Mouse (Mus musculus) limb, embryonic 10.5 days (tissue): ENCODE results near the gene Cald1. TPM values are rescaled to one million over a fixed set of nuclear protein-coding genes. Genes with fewer than 3 reads are reported as not detected.

Source experiments
- DNase-seq: peaks from one replicate; pipeline ENCODE4 v3.0.0-alpha.2; 2017; ENCODE audit warnings: low spot score
- H3K27ac ChIP-seq: fragments of 300-500 bp; sonication (generic); 2 replicates; pipeline ENCODE4 v1.5.1; 2016; ENCODE audit warnings: mild to moderate bottlenecking
- H3K27me3 ChIP-seq: fragments of 300-500 bp; sonication (generic); 2 replicates; pipeline ENCODE4 v1.6.1; 2016; ENCODE audit warnings: low read depth, mild to moderate bottlenecking; ENCODE audit not compliant: poor library complexity, severe bottlenecking
- H3K36me3 ChIP-seq: fragments of 300-500 bp; sonication (generic); 2 replicates; pipeline ENCODE4 v1.6.1; 2016; ENCODE audit warnings: mild to moderate bottlenecking, moderate library complexity
- H3K4me1 ChIP-seq: fragments of 300-500 bp; sonication (generic); 2 replicates; pipeline ENCODE4 v1.6.1; 2016
- H3K4me3 ChIP-seq: fragments of 300-500 bp; sonication (generic); 2 replicates; pipeline ENCODE4 v1.5.1; 2016; ENCODE audit warnings: mild to moderate bottlenecking, moderate library complexity
- H3K9me3 ChIP-seq: fragments of 300-500 bp; sonication (generic); replicated peaks from 2 replicates; pipeline ENCODE4 v1.6.1; 2016; ENCODE audit warnings: mild to moderate bottlenecking
- WGBS: fragments of 180-500 bp; shearing (Covaris S2); methylation state at CpG from one replicate; pipeline ENCODE4 v1.1.7; 2016; 5-methylcytosine and 5-hydroxymethylcytosine counted together
- polyA plus RNA-seq: library from polyadenylated mRNA; unstranded; fragments of >200 nt; fragmentation: Nextera tagmentation; extraction: Ambion mirVana; gene quantifications from 2 replicates; pipeline ENCODE4 v1.2.1, GENCODE M21; 2016

Cald1 gene
- polyA plus RNA-seq, 1 experiment from 2014 or later, result 131 TPM

GRCm38 (mm10) chr6:34734940-34735695, 136.8 kb downstream of the Cald1 start:
- Histone ChIP-seq H3K36me3 (no peaks in the 10 kb centered on the region), H3K4me3 (no peak overlapping the region), H3K4me1 (peaks cover 20% of the 10 kb centered on the region), H3K9me3 (no peaks in the 10 kb centered on the region), H3K27me3 (no peaks in the 10 kb centered on the region), H3K27ac (no peak overlapping the region)
- 89% methylated on average over 13 of the region's 13 CpGs for WGBS
- no peak for DNase-seq

- peaks cover 2% of the 10 kb centered on the region for H3K4me1 ChIP-seq
These were observed 138.6 kb downstream of the Cald1 start for GRCm38 (mm10) chr6:34736934-34737333.

GRCm38 (mm10) chr6:34743946-34744345, 145.6 kb downstream of the Cald1 start:
- H3K27ac ChIP-seq, result no peak overlapping the region
- no peak for DNase-seq

More at GRCm38 (mm10) chr6:34736934-34737333, 138.6 kb downstream of the Cald1 start:
- WGBS, result 82% methylated on average over 2 of the region's 2 CpGs
- no peaks in the 10 kb centered on the region for H3K9me3 ChIP-seq
- H3K4me3 ChIP-seq, result no peak overlapping the region
- no peaks in the 10 kb centered on the region for H3K27me3 ChIP-seq
- DNase-seq, result no peak
- peaks cover 6% of the 10 kb centered on the region for H3K36me3 ChIP-seq
- no peak overlapping the region for H3K27ac ChIP-seq

DNA sequence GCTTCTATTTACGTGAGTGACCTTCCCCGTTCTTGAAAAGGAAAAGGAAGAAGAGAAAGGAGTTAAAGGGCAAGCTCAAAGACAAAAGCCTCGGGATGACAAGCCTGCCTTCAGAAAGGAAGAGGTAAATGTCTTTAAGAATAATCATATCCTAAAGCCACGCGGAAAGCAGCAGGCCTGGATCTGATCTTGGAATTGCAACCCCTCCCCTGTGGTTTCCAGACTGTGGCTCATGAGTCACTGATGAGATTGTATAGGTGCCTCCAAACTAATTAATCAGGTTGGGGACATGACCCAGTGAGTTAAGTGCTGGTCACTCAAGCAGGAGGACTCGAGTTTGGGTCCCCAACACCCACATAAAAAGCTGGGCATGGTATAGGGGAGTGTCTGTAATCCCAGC, 149.5 kb downstream of the Cald1 start:
- Histone ChIP-seq H3K4me3 (no peak overlapping the region), H3K36me3 (peaks cover 54% of the 10 kb centered on the region), H3K9me3 (no peaks in the 10 kb centered on the region), H3K27ac (no peak overlapping the region), H3K4me1 (no peaks in the 10 kb centered on the region), H3K27me3 (no peaks in the 10 kb centered on the region)
- no peak for DNase-seq
- 86% methylated on average over 6 of the region's 6 CpGs for WGBS

More at GRCm38 (mm10) chr6:34743946-34744345, 145.6 kb downstream of the Cald1 start:
- Histone ChIP-seq H3K4me1 (no peaks in the 10 kb centered on the region), H3K9me3 (no peaks in the 10 kb centered on the region), H3K27me3 (no peaks in the 10 kb centered on the region), H3K36me3 (peaks cover 60% of the 10 kb centered on the region), H3K4me3 (no peak overlapping the region)
- WGBS, result 95% methylated on average over 4 of the region's 4 CpGs

GRCm38 (mm10) chr6:34748566-34748965, 150.3 kb downstream of the Cald1 start:
- WGBS, result 82% methylated on average over 11 of the region's 11 CpGs
- no peak overlapping the region for H3K27ac ChIP-seq
- H3K4me3 ChIP-seq, result no peak overlapping the region
- H3K36me3 ChIP-seq, result peaks cover 47% of the 10 kb centered on the region
- no peaks in the 10 kb centered on the region for H3K9me3 ChIP-seq
- no peak for DNase-seq
- H3K4me1 ChIP-seq, result no peaks in the 10 kb centered on the region
- no peaks in the 10 kb centered on the region for H3K27me3 ChIP-seq

GRCm38 (mm10) chr6:34749526-34749925, 151.2 kb downstream of the Cald1 start:
- Histone ChIP-seq H3K27me3 (no peaks in the 10 kb centered on the region), H3K9me3 (no peaks in the 10 kb centered on the region), H3K4me1 (no peaks in the 10 kb centered on the region), H3K36me3 (peaks cover 45% of the 10 kb centered on the region), H3K4me3 (no peak overlapping the region), H3K27ac (no peak overlapping the region)
- 89% methylated on average over 6 of the region's 6 CpGs for WGBS
- DNase-seq, result no peak

GRCm38 (mm10) chr6:34750487-34751120, 152.3 kb downstream of the Cald1 start:
- no peaks in the 10 kb centered on the region for H3K4me1 ChIP-seq
- H3K36me3 ChIP-seq, result peaks cover 43% of the 10 kb centered on the region
- 89% methylated on average over 7 of the region's 7 CpGs for WGBS
- H3K9me3 ChIP-seq, result no peaks in the 10 kb centered on the region
- DNase-seq, result no peak
- no peaks in the 10 kb centered on the region for H3K27me3 ChIP-seq
- H3K27ac ChIP-seq, result no peak overlapping the region
- H3K4me3 ChIP-seq, result no peak overlapping the region

DNA sequence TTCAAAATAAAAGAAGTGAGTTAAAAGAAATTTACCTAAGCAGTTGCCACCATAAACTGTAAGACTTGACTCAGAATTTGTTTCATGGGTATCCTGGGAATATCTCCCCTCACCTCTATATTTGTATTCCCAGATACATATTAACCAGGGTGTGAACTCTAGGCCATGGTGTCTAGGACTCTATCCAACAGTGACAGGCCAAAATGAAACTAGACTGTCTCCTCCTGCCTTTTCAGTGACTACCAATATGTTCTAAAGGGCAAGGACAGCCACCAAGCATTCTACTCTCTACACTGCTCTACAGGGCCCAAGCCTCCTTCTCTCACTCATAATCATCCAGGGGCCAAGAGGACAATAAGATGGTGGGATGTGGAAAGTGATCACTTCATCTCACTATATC, 153.3 kb downstream of the Cald1 start:
- no peaks in the 10 kb centered on the region for H3K4me1 ChIP-seq
- H3K9me3 ChIP-seq, result no peaks in the 10 kb centered on the region
- no peaks in the 10 kb centered on the region for H3K27me3 ChIP-seq
- DNase-seq, result no peak
- H3K36me3 ChIP-seq, result peaks cover 43% of the 10 kb centered on the region
- no peak overlapping the region for H3K4me3 ChIP-seq
- H3K27ac ChIP-seq, result no peak overlapping the region

- 46% methylated on average over 5 of the region's 5 CpGs for WGBS
- Histone ChIP-seq H3K36me3 (peaks cover 52% of the 10 kb centered on the region), H3K9me3 (no peaks in the 10 kb centered on the region), H3K4me1 (no peaks in the 10 kb centered on the region), H3K27me3 (no peaks in the 10 kb centered on the region), H3K27ac (no peak overlapping the region), H3K4me3 (no peak overlapping the region)
- peak; percentile 57 for DNase-seq
These were observed 156.1 kb downstream of the Cald1 start for GRCm38 (mm10) chr6:34754448-34754847.

DNA sequence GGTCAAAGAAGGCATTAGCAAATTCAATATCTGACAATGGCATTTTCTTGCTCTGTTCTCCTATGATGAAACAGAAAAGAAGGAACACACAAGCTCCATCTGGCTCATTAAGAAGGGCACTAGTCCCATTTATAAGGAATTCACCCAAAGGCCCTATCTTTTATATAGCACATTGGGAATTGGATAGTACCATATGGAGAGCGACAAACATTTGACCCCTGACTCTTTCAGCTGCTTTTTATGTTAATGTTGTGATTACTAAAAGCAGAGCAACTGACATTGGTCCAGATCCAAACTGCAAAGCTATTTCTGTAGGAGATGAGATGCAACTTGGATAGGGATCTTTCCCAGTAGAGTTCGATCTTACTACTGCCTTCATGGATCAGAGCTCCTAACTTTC, 160.0 kb downstream of the Cald1 start:
- H3K27me3 ChIP-seq, result no peaks in the 10 kb centered on the region
- WGBS, result 96% methylated on average over 2 of the region's 2 CpGs
- no peak overlapping the region for H3K27ac ChIP-seq
- H3K9me3 ChIP-seq, result no peaks in the 10 kb centered on the region
- no peak overlapping the region for H3K4me3 ChIP-seq
- H3K36me3 ChIP-seq, result peaks cover 80% of the 10 kb centered on the region
- no peaks in the 10 kb centered on the region for H3K4me1 ChIP-seq
- no peak for DNase-seq

DNA sequence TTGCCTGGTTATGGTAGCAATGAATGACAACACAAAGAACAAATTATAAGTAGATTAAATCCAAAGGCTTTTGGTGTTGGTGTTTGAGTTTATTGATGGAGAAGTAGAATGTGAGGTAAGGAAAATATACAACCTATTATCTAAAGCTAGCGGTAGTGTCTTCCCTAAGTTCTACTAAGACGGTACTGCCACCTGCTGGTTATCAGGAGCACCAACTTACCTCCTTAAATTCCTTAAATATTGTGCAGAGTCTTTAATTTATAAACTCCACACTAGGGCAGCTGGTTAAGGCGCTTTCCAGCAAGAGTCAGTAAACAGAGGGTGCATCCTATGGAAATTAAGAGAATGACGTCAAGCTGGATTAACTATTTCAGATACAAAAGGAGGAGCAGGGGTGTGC, 161.7 kb downstream of the Cald1 start:
- no peaks in the 10 kb centered on the region for H3K9me3 ChIP-seq
- H3K27ac ChIP-seq, result no peak overlapping the region
- no peaks in the 10 kb centered on the region for H3K27me3 ChIP-seq
- WGBS, result 54% methylated on average over 4 of the region's 4 CpGs
- DNase-seq, result no peak
- no peak overlapping the region for H3K4me3 ChIP-seq
- no peaks in the 10 kb centered on the region for H3K4me1 ChIP-seq
- peaks cover 96% of the 10 kb centered on the region for H3K36me3 ChIP-seq

DNA sequence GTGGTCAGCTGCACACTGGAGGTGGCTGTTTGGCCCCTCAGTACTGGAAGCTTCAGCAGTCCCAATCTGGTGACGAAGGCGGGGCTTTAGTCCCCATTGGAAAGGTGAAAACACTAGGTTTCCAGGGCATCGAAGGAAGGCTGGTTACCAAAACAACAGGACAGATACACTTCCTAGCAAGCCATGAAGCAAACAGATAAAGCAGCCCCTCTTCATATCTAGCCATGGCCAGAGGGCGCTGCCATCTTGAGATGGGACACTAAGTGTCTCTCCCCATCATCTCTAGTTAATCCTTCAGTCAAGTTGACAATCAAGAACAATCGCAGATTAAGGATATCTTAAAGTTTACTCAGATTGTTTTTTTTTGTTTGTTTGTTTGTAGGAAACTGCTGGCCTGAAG, 167.4 kb downstream of the Cald1 start:
- no peak for DNase-seq
- Histone ChIP-seq H3K27me3 (no peaks in the 10 kb centered on the region), H3K36me3 (peaks cover 88% of the 10 kb centered on the region), H3K4me3 (no peak overlapping the region), H3K9me3 (no peaks in the 10 kb centered on the region), H3K27ac (no peak overlapping the region), H3K4me1 (no peaks in the 10 kb centered on the region)
- 91% methylated on average over 5 of the region's 5 CpGs for WGBS

- 93% methylated on average over 2 of the region's 2 CpGs for WGBS
- Histone ChIP-seq H3K27ac (no peak overlapping the region), H3K36me3 (peaks cover 75% of the 10 kb centered on the region), H3K4me3 (no peak overlapping the region), H3K27me3 (no peaks in the 10 kb centered on the region), H3K9me3 (no peaks in the 10 kb centered on the region), H3K4me1 (no peaks in the 10 kb centered on the region)
- DNase-seq, result no peak
These were observed 171.7 kb downstream of the Cald1 start for GRCm38 (mm10) chr6:34769984-34770383.
